Mouse (Mus musculus): ENCODE results near the gene Celf3.

Celf3 gene

GRCm38 (mm10) chr3:94479564-94479963, 1.5 kb downstream of the Celf3 start:
- DNase-seq (ENCODE audit: low spot score): no peak

DNA sequence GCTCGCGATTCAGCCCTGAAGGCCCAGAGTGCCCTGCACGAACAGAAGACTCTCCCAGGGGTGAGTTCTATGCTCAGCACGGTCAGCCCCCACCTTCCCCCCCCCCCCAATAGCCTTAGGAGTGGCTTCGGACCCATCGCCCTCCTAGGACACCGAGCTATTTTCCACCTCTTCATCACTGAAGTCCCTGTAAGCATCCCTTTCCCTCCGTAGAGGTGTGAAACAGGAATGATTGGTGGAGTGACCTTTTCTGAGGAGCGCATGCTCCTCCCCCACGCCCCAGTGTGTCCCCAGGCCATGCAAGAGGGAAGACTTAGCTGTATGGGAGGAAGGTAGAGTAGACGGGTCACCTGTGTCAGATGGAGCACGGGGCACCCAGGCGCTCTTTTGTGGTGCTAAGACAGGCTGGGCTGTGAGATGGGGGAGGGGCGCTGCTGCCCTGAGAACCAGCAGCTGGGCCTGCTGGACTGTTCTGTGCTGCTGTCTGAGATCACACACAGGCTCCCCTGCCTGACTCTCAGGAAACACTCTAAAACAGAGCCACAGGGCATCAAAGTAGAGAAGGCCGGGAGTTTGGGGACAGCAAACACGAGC, 2.3 kb downstream of the Celf3 start, which contains the start of gene Riiad1:
Gene Riiad1, minus strand, starts transcription at position 51 of the 594 bp plus-strand sequence.
- no peak for DNase-seq (ENCODE audit: low spot score)

- no peak for DNase-seq (ENCODE audit: low spot score)
These were observed 3.3 kb downstream of the Celf3 start for GRCm38 (mm10) chr3:94481429-94481828.

- no peak for DNase-seq (ENCODE audit: low spot score)
These were observed 4.8 kb downstream of the Celf3 start for GRCm38 (mm10) chr3:94482764-94483385.

- peak; percentile 95 for DNase-seq (ENCODE audit: low spot score)
These were observed 5.8 kb downstream of the Celf3 start for GRCm38 (mm10) chr3:94483790-94484439.

GRCm38 (mm10) chr3:94485922-94486321, 7.8 kb downstream of the Celf3 start:
- no peak for DNase-seq (ENCODE audit: low spot score)

DNA sequence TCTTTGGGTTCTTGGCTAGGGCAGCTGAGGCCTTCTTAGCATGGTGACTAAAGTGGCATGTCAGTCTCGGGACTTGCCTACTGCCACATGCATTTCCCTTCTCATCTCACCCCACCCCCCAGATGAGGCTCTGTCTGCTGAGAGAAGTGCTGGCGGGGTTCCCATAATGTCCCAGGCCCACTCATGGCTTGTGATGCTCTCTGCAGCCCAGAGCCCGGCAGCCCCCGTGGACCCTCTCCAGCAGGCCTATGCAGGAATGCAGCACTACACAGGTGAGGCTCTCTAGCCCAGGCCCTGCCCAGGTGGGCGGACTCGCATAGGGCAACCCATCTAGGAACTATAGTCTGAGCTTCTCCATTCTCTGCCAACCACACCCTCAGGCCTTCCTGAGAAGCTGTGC, 9.5 kb downstream of the Celf3 start:
- no peak for DNase-seq (ENCODE audit: low spot score)

GRCm38 (mm10) chr3:94497162-94497561, 19.1 kb downstream of the Celf3 start:
- no peak for DNase-seq (ENCODE audit: low spot score)

DNA sequence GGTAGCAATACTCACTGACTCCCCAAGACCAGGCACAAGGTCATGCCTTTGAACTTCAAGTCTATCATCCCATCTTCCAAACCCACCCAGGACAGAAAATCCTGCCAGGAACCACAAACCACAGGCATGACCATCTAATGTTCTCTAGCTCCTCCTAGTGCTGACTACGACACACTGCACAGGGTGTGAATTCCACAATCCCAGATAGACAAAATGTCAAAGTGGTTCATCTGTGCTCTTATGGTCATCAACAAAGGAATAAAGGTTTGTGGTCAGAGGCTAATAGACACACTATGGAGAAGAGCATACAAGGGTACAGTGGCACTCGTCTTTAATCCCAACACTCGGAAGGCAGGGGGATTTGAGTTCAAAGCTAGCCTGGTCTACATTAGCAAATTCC, 24.1 kb downstream of the Celf3 start:
- no peak for DNase-seq (ENCODE audit: low spot score)

DNA sequence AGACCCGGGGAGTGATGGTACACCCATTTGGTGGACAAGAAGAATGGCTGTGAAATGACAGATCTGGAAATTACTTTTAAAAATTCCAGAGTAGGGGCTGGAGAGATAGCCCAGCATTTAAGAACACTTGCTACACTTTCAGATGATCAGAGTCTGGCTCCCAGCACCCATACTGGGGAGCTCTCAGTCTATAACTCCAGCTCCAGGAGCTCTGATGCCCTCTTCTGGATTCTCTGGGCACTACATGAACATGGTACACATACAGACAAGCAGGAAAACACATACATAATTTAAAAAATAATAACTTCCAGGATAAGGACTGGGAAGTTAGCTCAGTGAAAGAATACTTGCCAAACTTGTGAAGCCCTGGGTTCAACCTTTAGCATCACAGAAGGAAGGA, 28.6 kb downstream of the Celf3 start:
- no peak for DNase-seq (ENCODE audit: low spot score)

- no peak for DNase-seq (ENCODE audit: low spot score)
These were observed 48.6 kb downstream of the Celf3 start for GRCm38 (mm10) chr3:94526731-94527130.

GRCm38 (mm10) chr3:94533968-94534367, 55.9 kb downstream of the Celf3 start:
- DNase-seq (ENCODE audit: low spot score): peak; percentile 32

DNA sequence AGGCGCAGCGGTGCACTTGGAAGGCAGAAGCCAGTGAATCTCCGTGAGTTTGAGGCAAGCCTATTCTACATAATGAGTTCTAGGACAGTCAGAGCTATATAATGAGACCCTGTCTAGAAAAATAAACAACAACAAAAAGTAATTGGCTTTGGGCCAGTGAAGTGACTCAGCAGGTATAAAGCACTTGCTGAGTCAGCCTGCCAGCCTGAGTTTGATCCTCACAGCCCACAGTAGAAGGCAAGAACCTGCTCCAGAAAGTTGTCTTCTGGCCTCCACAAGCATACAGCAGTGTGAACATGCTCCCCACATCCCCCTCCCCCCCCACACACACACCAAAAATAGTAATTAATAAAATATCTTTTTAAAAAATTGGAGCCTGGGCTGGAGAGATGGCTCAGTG, 59.1 kb downstream of the Celf3 start:
- DNase-seq (ENCODE audit: low spot score): no peak

Data from layer of hippocampus, adult 11-12 months (tissue).